Mouse (Mus musculus): ENCODE results near the gene Rtn4rl2. TPM values are rescaled to one million over a fixed set of nuclear protein-coding genes. Genes with fewer than 3 reads are reported as not detected.

The Rtn4rl2 gene
- total RNA-seq, 4 experiments from 2014 or later = 57.0 to 74.6 (median 70.2) TPM

GRCm38 (mm10) chr2:84885084-84886055 lies 1.1 kb downstream of the Rtn4rl2 start:
- DNase-seq (ENCODE audit: low spot score in 2 of 2) = no peak

DNA sequence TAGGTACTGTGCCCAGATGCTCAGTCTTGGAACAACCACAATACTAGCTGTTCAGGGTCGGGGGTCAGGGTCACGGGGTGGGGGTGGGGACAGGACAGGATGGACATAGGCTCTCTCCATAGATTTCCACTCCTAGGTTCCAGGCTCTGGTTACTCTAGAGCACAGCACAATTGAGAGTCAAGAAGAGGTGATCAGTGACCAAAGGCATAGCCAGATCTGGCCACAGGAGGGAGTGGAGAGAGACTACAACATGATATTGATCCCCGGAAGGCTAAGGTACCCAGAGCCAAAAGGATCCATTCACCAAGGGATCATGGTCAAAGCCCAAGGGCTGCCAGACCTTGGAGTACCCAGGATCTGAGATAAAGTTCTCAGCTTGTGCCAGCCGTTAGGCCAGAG lies 1.9 kb downstream of the Rtn4rl2 start:
- DNase-seq (ENCODE audit: low spot score in 2 of 2) = peak in 1 of 2 experiments; percentile 8

DNA sequence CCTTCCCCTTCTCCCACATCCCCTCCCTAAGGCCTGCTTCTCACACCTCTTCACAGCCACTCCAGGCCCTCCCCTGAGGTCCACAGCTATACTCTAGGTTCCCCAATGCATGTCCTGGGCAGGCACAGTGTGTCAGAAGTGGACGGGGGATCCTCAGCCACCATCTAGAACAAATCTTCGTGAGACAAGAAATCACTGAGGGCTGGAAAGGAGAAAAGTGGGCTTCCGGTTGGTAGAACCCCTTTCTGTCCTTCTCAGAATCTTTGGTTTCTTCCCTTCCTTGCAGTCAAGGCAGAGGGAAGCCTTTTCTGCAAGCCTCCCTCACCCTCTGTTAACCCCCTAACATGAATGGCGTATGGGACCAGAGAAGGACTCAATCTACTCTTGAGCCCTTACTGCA lies 2.6 kb downstream of the Rtn4rl2 start:
- no peak for DNase-seq (ENCODE audit: low spot score in 2 of 2)

DNA sequence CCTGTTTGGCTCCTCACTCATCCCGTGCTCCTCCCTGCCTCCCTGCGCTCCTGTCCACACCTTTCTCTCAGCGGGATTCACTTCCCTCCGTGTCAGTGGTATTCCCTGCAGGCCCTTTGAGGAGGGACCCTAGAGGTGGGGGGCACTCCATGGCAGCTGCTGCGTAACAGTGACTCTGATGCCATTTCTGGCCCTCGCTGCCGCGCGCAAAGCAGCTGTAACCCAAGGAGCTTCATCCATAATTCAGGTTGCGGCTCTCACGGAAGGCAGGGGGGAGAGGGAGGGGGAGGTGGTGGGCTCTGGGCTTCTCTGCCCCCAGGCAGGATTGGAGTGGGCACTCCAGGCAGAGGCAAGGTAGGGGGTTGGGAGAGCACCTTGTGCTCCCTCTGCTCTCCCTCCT lies 3.0 kb downstream of the Rtn4rl2 start:
- peak in 1 of 2 experiments; percentile 11 for DNase-seq (ENCODE audit: low spot score in 2 of 2)

DNA sequence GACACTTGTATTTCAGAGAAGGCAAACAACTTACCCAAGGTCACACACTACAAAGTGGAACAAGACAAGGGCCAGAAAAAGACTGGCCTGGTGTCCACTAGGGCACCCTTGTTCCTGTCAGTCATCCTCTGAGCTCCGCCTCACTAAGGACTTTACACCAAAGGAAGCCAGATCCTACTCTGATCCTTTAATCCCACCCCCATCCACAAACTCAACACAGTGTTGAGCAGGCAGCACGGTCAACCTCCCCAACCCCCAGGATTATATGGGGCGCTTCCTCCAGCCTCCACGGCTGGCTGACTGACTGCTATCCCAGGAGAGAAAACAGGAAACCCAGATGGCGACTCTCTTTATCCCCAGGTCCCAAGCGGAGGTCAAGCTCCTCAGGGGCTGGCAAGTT lies 3.4 kb downstream of the Rtn4rl2 start:
- DNase-seq (ENCODE audit: low spot score in 2 of 2) = no peak

DNA sequence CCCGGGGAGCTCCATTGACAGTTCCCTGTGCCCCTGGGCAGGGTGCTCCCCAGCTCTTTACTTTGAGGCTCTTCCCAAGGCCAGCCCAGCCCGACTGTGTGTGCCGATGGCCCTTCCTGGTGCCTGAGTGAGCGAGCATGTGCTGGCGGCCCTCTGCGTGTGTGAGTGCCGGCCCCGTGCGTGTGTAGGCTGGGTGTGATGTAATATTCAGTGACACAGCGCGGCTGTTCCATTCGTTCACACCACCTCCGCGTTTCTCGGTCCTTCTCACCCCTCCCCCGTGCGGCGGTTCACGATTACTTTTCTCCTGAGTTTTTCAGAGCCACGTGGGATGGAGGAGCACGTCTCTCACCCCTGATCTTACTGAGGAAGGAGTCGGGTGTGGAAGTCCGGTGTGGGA lies 3.9 kb downstream of the Rtn4rl2 start:
- DNase-seq (ENCODE audit: low spot score in 2 of 2) = peak in 1 of 2 experiments; percentile 84

- DNase-seq (ENCODE audit: low spot score in 2 of 2) = no peak
Measured at GRCm38 (mm10) chr2:84880590-84880989, 5.9 kb downstream of the Rtn4rl2 start.

DNA sequence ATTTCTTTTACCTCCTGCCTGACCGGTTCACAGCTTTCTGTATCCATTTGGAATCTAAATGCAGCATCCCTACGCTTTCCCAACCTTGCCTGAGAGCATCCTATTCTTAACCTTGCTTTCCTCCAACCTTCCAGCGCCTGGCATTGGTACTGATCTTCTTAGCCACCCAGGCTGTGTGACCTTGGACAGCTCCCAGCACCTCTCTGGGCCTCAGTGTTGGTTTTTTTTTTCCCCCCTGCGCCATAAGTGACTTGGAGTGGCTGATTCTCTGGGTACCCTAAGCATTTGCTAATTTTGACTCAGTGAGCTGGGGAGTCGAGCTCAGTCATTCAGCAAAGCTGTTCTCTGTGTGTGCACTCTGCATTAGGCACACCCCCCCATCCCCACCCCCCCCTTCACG lies 10.7 kb downstream of the Rtn4rl2 start:
- DNase-seq (ENCODE audit: low spot score in 2 of 2) = no peak

GRCm38 (mm10) chr2:84872105-84872716 lies 14.3 kb downstream of the Rtn4rl2 start:
- DNase-seq (ENCODE audit: low spot score in 2 of 2) = no peak

DNA sequence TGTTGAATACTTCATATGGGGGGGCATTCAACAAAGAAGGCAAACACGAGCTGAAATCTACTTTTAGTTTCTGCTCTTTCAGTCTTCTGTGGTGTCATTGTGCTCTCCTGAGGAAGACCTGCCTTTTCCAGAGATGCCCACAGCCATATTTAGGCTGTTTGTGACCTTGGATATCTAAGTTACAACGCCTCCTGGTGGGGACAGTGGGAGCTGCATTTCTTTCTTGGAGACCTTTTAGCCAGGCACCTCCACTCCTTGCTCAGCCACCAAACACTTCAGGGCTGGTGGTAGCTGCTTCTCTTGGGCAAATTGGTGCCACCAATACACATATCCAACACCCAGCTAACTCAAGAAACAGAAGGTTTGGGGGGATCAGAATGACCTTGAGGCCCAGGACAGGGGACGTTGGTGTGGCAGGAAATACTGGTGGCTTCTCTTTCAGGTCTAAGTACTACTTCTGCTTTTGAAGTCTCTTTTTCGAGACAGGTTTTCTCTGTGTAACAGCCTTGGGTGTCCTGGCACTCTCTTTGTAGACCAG lies 15.8 kb downstream of the Rtn4rl2 start:
- DNase-seq (ENCODE audit: low spot score in 2 of 2) = no peak

DNA sequence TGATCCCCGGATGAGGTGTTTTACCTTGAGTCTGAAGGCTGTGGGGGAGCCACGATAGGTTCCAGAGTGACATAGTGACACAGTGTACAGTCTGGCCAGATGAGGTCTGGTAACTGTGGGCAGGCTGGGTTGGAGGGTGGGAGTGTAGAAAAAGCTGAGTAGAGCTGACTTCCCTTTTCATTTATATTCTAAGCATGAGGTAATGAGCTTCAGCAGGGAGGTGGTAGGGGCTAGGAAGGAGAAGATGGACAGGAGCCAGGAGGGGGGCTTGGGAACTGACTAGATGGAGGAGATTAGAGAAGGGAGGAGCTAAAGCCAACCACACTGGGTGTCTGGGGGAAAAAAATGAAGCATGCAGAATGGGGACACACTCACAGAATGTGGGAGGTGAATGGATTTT lies 17.5 kb downstream of the Rtn4rl2 start:
- DNase-seq (ENCODE audit: low spot score in 2 of 2) = no peak

DNA sequence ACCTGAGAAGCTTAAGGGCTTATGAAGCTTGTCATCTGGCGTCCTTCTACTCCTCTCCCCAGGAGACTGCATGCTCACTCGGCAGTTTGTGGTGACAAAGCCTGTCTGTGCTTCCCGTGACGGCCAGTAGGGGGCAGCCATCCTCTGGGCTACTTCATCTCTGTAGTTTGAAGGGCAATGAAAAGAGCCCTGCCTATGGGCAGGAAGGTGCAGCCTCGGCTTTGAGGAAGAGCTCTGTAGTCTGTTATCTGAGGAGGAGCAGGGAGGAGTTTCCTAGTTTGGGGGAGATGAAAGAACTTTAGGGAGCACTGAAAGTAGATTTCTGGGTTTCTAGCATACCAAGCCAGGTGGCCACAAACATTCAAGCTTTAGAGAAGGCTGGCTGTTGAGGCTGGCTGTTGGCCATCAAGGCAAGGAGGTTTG lies 18.0 kb downstream of the Rtn4rl2 start:
- DNase-seq (ENCODE audit: low spot score in 2 of 2) = peak; percentile 61 to 63

- peak in 1 of 2 experiments; percentile 48 for DNase-seq (ENCODE audit: low spot score in 2 of 2)
Measured at GRCm38 (mm10) chr2:84865616-84866571, 20.6 kb downstream of the Rtn4rl2 start.

- no peak for DNase-seq (ENCODE audit: low spot score in 2 of 2)
Measured at GRCm38 (mm10) chr2:84862231-84862630, 24.3 kb downstream of the Rtn4rl2 start.

DNA sequence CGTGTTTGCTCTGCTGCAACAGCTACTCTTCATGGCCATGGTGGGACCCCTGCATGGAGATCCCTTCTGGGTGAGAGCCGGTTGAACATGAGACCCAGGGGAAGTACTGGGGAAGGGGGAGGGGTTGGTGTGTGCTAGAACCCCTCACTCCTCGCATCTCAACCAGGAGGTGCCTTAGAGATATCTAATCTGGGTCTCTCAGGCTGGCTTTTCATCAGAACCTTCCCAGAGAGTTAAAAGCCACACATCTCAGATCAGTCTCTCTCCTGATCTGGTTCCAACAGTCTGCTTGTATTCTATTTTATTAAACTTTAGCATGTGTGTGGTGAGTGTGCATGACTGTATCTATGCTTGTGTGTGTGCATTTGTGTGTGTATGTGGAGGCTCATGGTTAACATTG lies 25.1 kb downstream of the Rtn4rl2 start:
- no peak for DNase-seq (ENCODE audit: low spot score in 2 of 2)

DNA sequence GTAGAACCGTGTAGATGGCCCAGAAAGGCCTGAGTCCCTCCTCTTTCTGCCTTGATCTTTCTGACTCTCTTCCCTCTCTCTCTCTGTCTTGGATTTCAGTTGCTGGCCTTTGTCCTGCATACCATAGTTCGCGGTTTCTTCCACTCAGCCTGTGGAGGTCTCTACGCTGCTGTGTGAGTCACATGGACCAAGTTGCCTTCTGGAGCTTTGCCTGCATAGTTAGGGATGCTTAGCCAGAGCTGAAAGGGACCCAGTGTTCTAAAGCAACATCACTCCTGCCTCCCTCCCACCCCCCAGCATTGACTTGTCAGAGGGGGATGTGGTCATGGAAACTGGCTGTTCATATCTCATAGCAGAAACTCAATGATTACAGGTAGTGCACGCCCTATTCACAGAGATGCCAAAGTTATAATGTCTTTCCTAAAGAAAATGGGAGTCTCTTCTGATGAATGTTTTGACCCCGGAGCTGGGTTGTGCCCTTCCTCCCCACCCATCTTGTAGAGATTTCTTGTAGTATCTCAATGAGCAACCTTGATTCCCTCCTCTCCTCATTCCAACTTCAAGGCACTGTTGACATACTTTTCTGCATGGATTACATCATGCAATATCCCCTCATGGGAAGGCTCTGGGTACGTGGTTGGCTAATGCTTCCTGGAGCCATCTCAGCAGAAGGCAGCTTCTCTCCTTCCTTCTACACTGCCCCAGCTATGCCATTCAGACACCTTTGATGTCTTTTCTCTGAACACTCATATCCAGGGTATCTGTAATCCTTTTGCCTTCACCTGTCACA lies 26.3 kb downstream of the Rtn4rl2 start:
- no peak for DNase-seq (ENCODE audit: low spot score in 2 of 2)

GRCm38 (mm10) chr2:84858551-84858950 lies 28.0 kb downstream of the Rtn4rl2 start:
- no peak for DNase-seq (ENCODE audit: low spot score in 2 of 2)

DNA sequence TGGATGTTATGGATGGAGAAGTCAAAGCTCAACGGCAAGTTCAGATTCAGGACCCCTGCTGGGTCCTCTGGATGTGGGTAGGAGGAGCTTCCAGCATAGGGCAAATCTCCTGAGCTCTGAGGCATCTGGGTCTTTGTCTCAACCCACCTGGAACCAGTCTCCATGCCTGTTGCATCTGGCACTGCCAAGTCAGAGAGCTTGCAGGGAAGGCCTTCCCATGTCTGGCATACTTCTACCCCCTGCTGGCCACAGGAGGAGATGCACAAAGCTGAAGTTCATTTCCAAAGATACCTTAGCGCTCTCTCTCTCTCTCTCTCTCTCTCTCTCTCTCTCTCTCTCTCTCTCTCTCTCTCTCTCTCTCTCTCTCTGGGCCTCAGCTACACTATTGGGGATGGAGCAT lies 30.8 kb downstream of the Rtn4rl2 start:
- DNase-seq (ENCODE audit: low spot score in 2 of 2) = no peak

- DNase-seq (ENCODE audit: low spot score in 2 of 2) = no peak
Measured at GRCm38 (mm10) chr2:84851130-84852040, 35.1 kb downstream of the Rtn4rl2 start.

All from left cerebral cortex, adult 8-10 months (tissue).